Mouse (Mus musculus) urinary bladder, postnatal 25 days (tissue): ENCODE results near the gene Prkar2b.

Experiments used
- DNase-seq: peaks from one replicate; pipeline ENCODE4 v3.0.0; 2022; ENCODE audit warnings: low spot score

Prkar2b gene

DNA sequence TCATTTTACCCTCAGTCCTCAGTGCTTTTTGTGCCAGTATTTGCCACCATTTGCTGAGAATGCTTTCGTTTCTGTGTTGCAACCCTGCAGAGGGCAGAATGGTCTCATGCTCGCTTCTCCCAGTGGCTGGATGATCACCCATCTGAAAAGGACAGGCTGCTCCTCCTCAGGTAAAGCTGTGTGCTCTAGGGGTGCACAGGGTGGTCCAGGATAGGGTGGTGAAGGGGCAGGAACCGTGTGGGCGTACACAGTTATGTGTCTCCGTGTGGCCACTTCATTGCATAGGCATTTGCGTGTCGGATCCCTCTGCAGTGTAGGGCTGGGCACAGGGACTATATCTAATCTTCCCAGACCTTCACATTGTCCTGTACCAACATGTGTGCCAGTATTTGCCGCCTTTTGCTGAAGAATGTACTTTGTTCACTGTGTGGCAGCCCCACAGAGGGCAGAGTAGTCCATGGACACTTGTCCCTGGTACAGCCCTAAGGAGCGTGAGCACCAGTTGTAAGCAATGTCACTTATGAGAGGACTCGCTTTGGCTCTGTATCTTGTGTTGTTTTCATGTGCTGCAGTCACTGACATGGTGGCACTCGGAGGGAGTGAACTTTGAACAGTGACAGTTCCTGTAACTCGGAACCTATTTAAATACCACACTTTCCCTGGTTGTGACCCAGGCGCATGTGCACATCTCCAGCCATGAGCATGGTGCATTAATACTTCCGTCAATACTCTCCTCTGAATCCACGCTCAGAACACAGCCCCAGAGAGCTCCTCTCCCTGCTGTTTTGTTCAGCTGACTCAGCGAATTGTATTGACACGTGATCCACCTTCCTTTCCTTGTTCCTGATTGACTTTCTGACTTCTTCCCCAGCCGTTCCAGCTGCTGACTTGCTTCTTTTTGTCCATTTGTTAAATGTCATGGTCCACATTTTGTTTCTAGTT, 140.4 kb downstream of the Prkar2b start:
- no peak for DNase-seq

DNA sequence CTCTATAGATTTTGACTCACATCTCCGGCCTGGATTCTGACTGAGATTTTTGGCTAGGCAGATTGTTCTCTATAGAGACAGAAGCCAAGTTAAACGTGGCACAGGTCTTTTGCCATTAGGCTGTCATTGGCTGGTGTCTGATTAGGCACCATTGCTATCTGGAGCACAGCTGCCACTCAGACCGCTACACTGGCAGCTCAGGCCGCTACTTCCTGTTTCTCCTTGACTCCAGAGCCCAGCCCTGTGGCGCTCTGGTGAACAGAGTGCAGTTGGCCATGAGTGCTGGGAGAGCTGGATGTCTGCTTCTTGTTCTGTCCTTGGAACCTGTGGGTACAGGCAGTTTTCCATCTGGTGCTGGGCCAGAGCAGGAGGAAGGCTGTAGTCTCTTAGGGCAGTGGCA, 143.9 kb downstream of the Prkar2b start:
- DNase-seq = no peak

DNA sequence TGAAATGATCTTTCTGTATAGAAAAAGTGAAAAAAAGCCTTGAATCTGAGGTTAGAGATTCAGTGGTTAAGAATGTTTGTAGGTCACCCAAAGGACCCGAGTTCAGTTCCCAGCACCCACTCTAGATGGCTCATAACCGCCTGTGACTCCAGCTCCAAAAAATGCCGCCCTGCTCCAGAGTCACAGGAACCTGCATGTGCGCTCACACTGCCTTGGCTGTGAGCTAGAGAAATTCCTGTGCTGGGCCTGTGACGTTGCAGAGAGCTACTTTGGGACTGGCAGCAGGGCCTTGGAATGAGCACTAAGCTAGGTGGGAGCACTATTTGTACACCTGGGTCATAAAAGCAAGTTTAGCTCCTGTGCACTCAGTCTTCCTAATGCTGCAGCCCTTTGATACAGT, 144.4 kb downstream of the Prkar2b start:
- no peak for DNase-seq

DNA sequence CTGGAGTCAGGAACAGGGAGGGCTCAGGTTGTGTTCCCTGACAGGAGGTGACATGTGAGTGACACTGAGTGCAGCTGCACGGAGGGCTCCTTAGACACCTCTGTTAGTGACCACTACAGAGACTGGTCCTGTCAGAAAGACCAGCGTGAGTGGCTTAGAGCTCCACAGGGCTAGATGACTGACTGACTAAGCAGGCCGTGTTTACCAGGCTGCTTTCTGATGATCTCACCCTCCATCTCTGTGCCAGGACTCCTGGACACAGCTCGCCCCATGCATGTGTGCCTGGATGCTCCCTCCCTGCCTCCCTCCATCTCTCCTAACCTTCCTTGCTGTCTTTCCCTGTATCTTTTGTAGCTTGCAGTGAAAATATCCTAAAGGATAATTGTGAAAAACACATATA, 147.5 kb downstream of the Prkar2b start:
- DNase-seq = no peak

DNA sequence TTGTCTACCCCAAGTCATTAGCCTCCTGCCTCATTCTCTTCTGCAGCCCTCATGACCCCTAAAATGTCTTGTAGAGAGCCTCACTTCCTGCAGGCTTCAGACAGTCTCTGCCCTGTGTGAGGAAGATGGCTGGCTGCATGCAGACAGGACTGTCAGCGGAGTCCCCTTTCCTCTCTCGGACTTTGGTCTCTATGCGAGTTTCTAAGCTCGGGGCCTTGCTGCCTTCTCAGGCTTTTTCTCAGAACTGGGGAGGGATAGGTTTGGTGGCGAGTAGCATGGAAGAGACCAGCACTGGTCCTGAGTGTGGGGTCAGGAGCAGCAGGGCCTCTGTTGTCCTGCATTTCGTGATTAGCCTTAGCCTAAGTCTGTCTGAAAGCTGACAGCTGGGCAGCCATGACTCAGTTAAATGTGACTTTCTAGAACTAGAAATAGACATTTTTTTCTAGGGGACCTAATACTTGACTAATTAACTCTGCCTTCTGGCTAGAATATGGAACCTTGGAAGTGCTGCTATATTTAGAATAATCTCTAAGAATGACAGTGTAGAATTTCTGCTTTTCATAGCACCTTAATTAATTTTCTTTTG, 148.0 kb downstream of the Prkar2b start:
- DNase-seq = no peak
